8 mouse cellular contexts compared by ENCODE assay signal in genomic region chr3:96277428-96277799, GRCm38 (mm10). TPM values are rescaled to one million over a fixed set of nuclear protein-coding genes. Genes with fewer than 3 reads are reported as not detected.
DNase-seq lines count a peak whose midpoint lies in the region; ATAC-seq and TF ChIP-seq lines count a peak whose summit lies in the region.

No protein-coding gene starts in this region.

- H3K4me2 ChIP-seq in hindbrain, embryonic 11.5 days (replicated peaks; ENCODE audit: low read depth, low read length), result peak overlapping the region; percentile 75
- H3K4me2 ChIP-seq in liver, embryonic 13.5 days, result peak overlapping the region; percentile 97
- H3K4me2 ChIP-seq in neural tube, embryonic 13.5 days, result peak overlapping the region; percentile 76

- DNase-seq in cerebellum, adult 2 months, result peak in 1 of 2 experiments; percentile 43
- no peak for DNase-seq in cerebellum, adult 8-10 months
- peak; percentile 76 for DNase-seq in embryo, embryonic 9.5 days (ENCODE audit: extremely low spot score)
- peak; percentile 71 for DNase-seq in hindbrain, embryonic 11.5 days (ENCODE audit: low spot score)
- DNase-seq in liver, embryonic 13.5 days, result peak; percentile 66
- DNase-seq in thymus, postnatal 25 days, result peak; percentile 85

- peak overlapping the region; percentile 82 for H3K4me3 ChIP-seq in cerebellum, adult 2 months (replicated peaks; ENCODE audit: insufficient read depth, low read depth, low read length)
- H3K4me3 ChIP-seq in C2C12 (ENCODE audit: insufficient read depth, poor library complexity, severe bottlenecking), result no peak overlapping the region
- peak overlapping the region; percentile 41 for H3K4me3 ChIP-seq in hindbrain, embryonic 11.5 days (ENCODE audit: low read depth, low read length)
- peak overlapping the region; percentile 70 for H3K4me3 ChIP-seq in liver, embryonic 13.5 days (replicated peaks)
- H3K4me3 ChIP-seq in neural tube, embryonic 13.5 days, result peak overlapping the region; percentile 53

- no peaks in the 10 kb centered on the region; the same call in 1 of the 2 replicates for H3K4me1 ChIP-seq in cerebellum, adult 2 months (ENCODE audit: control insufficient read depth, insufficient read depth, low read length)
- no peaks in the 10 kb centered on the region for H3K4me1 ChIP-seq in hindbrain, embryonic 11.5 days (replicated peaks; ENCODE audit: control insufficient read depth, insufficient read depth, low read length)
- peaks cover 28% of the 10 kb centered on the region for H3K4me1 ChIP-seq in liver, embryonic 13.5 days (replicated peaks)
- H3K4me1 ChIP-seq in neural tube, embryonic 13.5 days (replicated peaks), result peaks cover 10% of the 10 kb centered on the region; the same call in 1 of the 2 replicates

- no peak for TF ChIP-seq POLR2A in cerebellum, adult 2 months (IDR thresholded peaks at IDR 0.05; ENCODE audit: borderline replicate concordance, insufficient read depth, low read length)

- H3K9ac ChIP-seq in hindbrain, embryonic 11.5 days (ENCODE audit: low read depth, low read length), result peak overlapping the region; percentile 59; the same call in 1 of the 2 replicates
- peak overlapping the region; percentile 84 for H3K9ac ChIP-seq in liver, embryonic 13.5 days
- peak overlapping the region; percentile 72 for H3K9ac ChIP-seq in neural tube, embryonic 13.5 days

- H3K79me2 ChIP-seq in C2C12 (ENCODE audit: control insufficient read depth, insufficient read depth), result peaks cover 6% of the 10 kb centered on the region

- peak; percentile 59 for ATAC-seq in hindbrain, embryonic 11.5 days (ENCODE audit: low FRiP score)
- peak; percentile 69 for ATAC-seq in liver, embryonic 13.5 days (ENCODE audit: low read depth)
- peak; percentile 44; the same call in 1 of the 2 replicates for ATAC-seq in neural tube, embryonic 13.5 days (ENCODE audit: low read depth)

- TF ChIP-seq CTCF in cerebellum, adult 2 months (IDR thresholded peaks at IDR 0.05; ENCODE audit: borderline replicate concordance, insufficient read depth, low read depth, low read length), result no peak
- TF ChIP-seq CTCF in C2C12 (IDR thresholded peaks at IDR 0.05; ENCODE audit: control insufficient read depth, insufficient read depth, insufficient read length), result no peak

- peak overlapping the region; percentile 55 for H3ac ChIP-seq in C2C12 (ENCODE audit: control insufficient read depth, insufficient read length, low read depth)

- WGBS in cerebellum, adult 2 months, result 28% methylated on average over 8 of the region's 8 CpGs
- 17% methylated on average over 8 of the region's 8 CpGs for WGBS in hindbrain, embryonic 11.5 days
- WGBS in liver, embryonic 13.5 days (ENCODE audit: insufficient replicate concordance), result 11% methylated on average over 8 of the region's 8 CpGs
- WGBS in neural tube, embryonic 13.5 days, result 15% methylated on average over 8 of the region's 8 CpGs

- H3K9me3 ChIP-seq in hindbrain, embryonic 11.5 days (ENCODE audit: control insufficient read depth, low read length), result no peaks in the 10 kb centered on the region
- H3K9me3 ChIP-seq in liver, embryonic 13.5 days (replicated peaks), result no peaks in the 10 kb centered on the region
- no peaks in the 10 kb centered on the region for H3K9me3 ChIP-seq in neural tube, embryonic 13.5 days

- no peaks in the 10 kb centered on the region for H3K79me3 ChIP-seq in C2C12 (ENCODE audit: low read depth)

- no peaks in the 10 kb centered on the region for H3K36me3 ChIP-seq in C2C12 (ENCODE audit: control insufficient read depth, insufficient read depth)
- H3K36me3 ChIP-seq in hindbrain, embryonic 11.5 days (ENCODE audit: control insufficient read depth, insufficient read depth, low read length), result no peaks in the 10 kb centered on the region
- H3K36me3 ChIP-seq in liver, embryonic 13.5 days, result no peaks in the 10 kb centered on the region
- no peaks in the 10 kb centered on the region for H3K36me3 ChIP-seq in neural tube, embryonic 13.5 days

- H3K27me3 ChIP-seq in cerebellum, adult 2 months (ENCODE audit: control insufficient read depth, insufficient read depth, low read length), result no peaks in the 10 kb centered on the region
- H3K27me3 ChIP-seq in C2C12 (ENCODE audit: control insufficient read depth, insufficient read depth, insufficient read length), result no peaks in the 10 kb centered on the region
- no peaks in the 10 kb centered on the region; the same call in 1 of the 2 replicates for H3K27me3 ChIP-seq in hindbrain, embryonic 11.5 days (ENCODE audit: control insufficient read depth, insufficient read depth, low read length)
- peaks cover 18% of the 10 kb centered on the region for H3K27me3 ChIP-seq in liver, embryonic 13.5 days
- peaks cover 6% of the 10 kb centered on the region; the same call in 1 of the 2 replicates for H3K27me3 ChIP-seq in neural tube, embryonic 13.5 days

- no peak overlapping the region for H3K27ac ChIP-seq in cerebellum, adult 2 months (ENCODE audit: insufficient read depth, low read length)
- H3K27ac ChIP-seq in hindbrain, embryonic 11.5 days (ENCODE audit: low read depth, low read length), result peak overlapping the region; percentile 82; the same call in 1 of the 2 replicates
- peak overlapping the region; percentile 86 for H3K27ac ChIP-seq in liver, embryonic 13.5 days
- 0 out of 2 replicates have a peak overlapping the region, but pooled peaks have one; percentile 91 for H3K27ac ChIP-seq in neural tube, embryonic 13.5 days (replicated peaks)

TF ChIP-seq in C2C12, 6 proteins besides CTCF, POLR2A, EP300 and RAD21:
- TF ChIP-seq FOSL1 (IDR thresholded peaks at IDR 0.05; ENCODE audit: insufficient read depth, low read length, poor library complexity, severe bottlenecking), result no peak
- TF ChIP-seq MAX (IDR thresholded peaks at IDR 0.05), result no peak
- TF ChIP-seq CEBPB (IDR thresholded peaks at IDR 0.05; ENCODE audit: low read depth), result no peak
- TF ChIP-seq MYOG (IDR thresholded peaks at IDR 0.05; ENCODE audit: control insufficient read depth, extremely low read depth, insufficient read length), result no peak
- no peak for TF ChIP-seq MYOD1 (IDR thresholded peaks at IDR 0.05; ENCODE audit: control insufficient read depth, insufficient read length, low read depth)
- TF ChIP-seq USF1 (IDR thresholded peaks at IDR 0.05; ENCODE audit: low read depth), result no peak

RNA-seq across cellular contexts. Expression of gene Hist2h2bb, which starts 7.9 kb away (rescaled TPM):
- polyA plus RNA-seq in cerebellum, adult 2 months (2012; rRNA removed), result 5.4 and 6.7 TPM in 2 replicates
- 3.3 TPM for polyA plus RNA-seq in C2C12 (2012; fragmentation: generic; extraction: Trizol)
- 15.2 and 16.9 TPM in 2 replicates for polyA plus RNA-seq in hindbrain, embryonic 11.5 days (2014; fragmentation: Nextera tagmentation; extraction: Ambion mirVana)
- polyA plus RNA-seq in liver, embryonic 13.5 days (2015; fragmentation: Nextera tagmentation; extraction: Ambion mirVana), result 23.7 and 25.8 TPM in 2 replicates
- 2.1 and 2.7 TPM in 2 replicates for polyA plus RNA-seq in neural tube, embryonic 13.5 days (2015; fragmentation: Nextera tagmentation; extraction: Ambion mirVana)

RNA-seq across cellular contexts. Expression of gene Hist2h3b, which starts 9.0 kb away (rescaled TPM):
- 8.1 and 13.9 TPM in 2 replicates for polyA plus RNA-seq in cerebellum, adult 2 months (2012; rRNA removed)
- 11.3 TPM for polyA plus RNA-seq in C2C12 (2012; fragmentation: generic; extraction: Trizol)
- 61.9 and 71.6 TPM in 2 replicates for polyA plus RNA-seq in hindbrain, embryonic 11.5 days (2014; fragmentation: Nextera tagmentation; extraction: Ambion mirVana)
- polyA plus RNA-seq in liver, embryonic 13.5 days (2015; fragmentation: Nextera tagmentation; extraction: Ambion mirVana), result 89.3 and 159 TPM in 2 replicates
- polyA plus RNA-seq in neural tube, embryonic 13.5 days (2015; fragmentation: Nextera tagmentation; extraction: Ambion mirVana), result 13.1 and 17.8 TPM in 2 replicates

RNA-seq across cellular contexts. Expression of gene Hist2h4, which starts 14.3 kb away (rescaled TPM):
- 6.2 and 8.7 TPM in 2 replicates for polyA plus RNA-seq in cerebellum, adult 2 months (2012; rRNA removed)
- polyA plus RNA-seq in C2C12 (2012; fragmentation: generic; extraction: Trizol), result 0.89 TPM
- polyA plus RNA-seq in hindbrain, embryonic 11.5 days (2014; fragmentation: Nextera tagmentation; extraction: Ambion mirVana), result 4.2 and 5.8 TPM in 2 replicates
- 15.2 and 44.8 TPM in 2 replicates for polyA plus RNA-seq in liver, embryonic 13.5 days (2015; fragmentation: Nextera tagmentation; extraction: Ambion mirVana)
- polyA plus RNA-seq in neural tube, embryonic 13.5 days (2015; fragmentation: Nextera tagmentation; extraction: Ambion mirVana), result 3.3 and 3.5 TPM in 2 replicates

RNA-seq across cellular contexts. Expression of gene Fcgr1, which starts 16.4 kb away (rescaled TPM):
- polyA plus RNA-seq in cerebellum, adult 2 months (2012; rRNA removed), result 2.0 TPM in 2 replicates
- 0.02 TPM for polyA plus RNA-seq in C2C12 (2012; fragmentation: generic; extraction: Trizol)
- 1.3 and 1.9 TPM in 2 replicates for polyA plus RNA-seq in hindbrain, embryonic 11.5 days (2014; fragmentation: Nextera tagmentation; extraction: Ambion mirVana)
- 3.0 and 4.6 TPM in 2 replicates for polyA plus RNA-seq in liver, embryonic 13.5 days (2015; fragmentation: Nextera tagmentation; extraction: Ambion mirVana)
- 1.9 and 2.1 TPM in 2 replicates for polyA plus RNA-seq in neural tube, embryonic 13.5 days (2015; fragmentation: Nextera tagmentation; extraction: Ambion mirVana)

RNA-seq across cellular contexts. Expression of gene Hist2h3c1, which starts 30.9 kb away (rescaled TPM):
- polyA plus RNA-seq in cerebellum, adult 2 months (2012; rRNA removed), result not detected in 2 replicates
- 0.32 TPM for polyA plus RNA-seq in C2C12 (2012; fragmentation: generic; extraction: Trizol)
- 0.64 and 0.90 TPM in 2 replicates for polyA plus RNA-seq in hindbrain, embryonic 11.5 days (2014; fragmentation: Nextera tagmentation; extraction: Ambion mirVana)
- 2.3 TPM in 2 replicates for polyA plus RNA-seq in liver, embryonic 13.5 days (2015; fragmentation: Nextera tagmentation; extraction: Ambion mirVana)
- polyA plus RNA-seq in neural tube, embryonic 13.5 days (2015; fragmentation: Nextera tagmentation; extraction: Ambion mirVana), result 0.38 and 0.96 TPM in 2 replicates
